Mouse (Mus musculus): ENCODE measurements at regions not wholly inside any gene's neighbourhood (a gene's known extent, or its start where the extent isn't known, plus 50 kb on each side); places are given as distances from the start of the nearest gene placed in this dataset.

- DNase-seq (ENCODE audit: low spot score): peak; percentile 40
Observed at GRCm38 (mm10) chr1:169872865-169873264, 55.6 kb upstream of the Ccdc190 start.

GRCm38 (mm10) chr1:169868636-169869035, 59.8 kb upstream of the Ccdc190 start:
- DNase-seq (ENCODE audit: low spot score): no peak

- no peak for DNase-seq (ENCODE audit: low spot score)
Observed at GRCm38 (mm10) chr1:169867453-169867852, 61.0 kb upstream of the Ccdc190 start.

- no peak for DNase-seq (ENCODE audit: low spot score)
Observed at GRCm38 (mm10) chr1:169866840-169867239, 61.6 kb upstream of the Ccdc190 start.

GRCm38 (mm10) chr1:169859041-169859440, 69.4 kb upstream of the Ccdc190 start:
- DNase-seq (ENCODE audit: low spot score): no peak

GRCm38 (mm10) chr1:169851663-169852062, 76.8 kb upstream of the Ccdc190 start:
- DNase-seq (ENCODE audit: low spot score): peak; percentile 57

GRCm38 (mm10) chr1:169848254-169849015, 80.0 kb upstream of the Ccdc190 start:
- DNase-seq (ENCODE audit: low spot score): no peak

- no peak for DNase-seq (ENCODE audit: low spot score)
Observed at GRCm38 (mm10) chr1:169842490-169842889, 86.0 kb upstream of the Ccdc190 start.

- DNase-seq (ENCODE audit: low spot score): no peak
Observed at GRCm38 (mm10) chr1:169840948-169841347, 87.5 kb upstream of the Ccdc190 start.

- no peak for DNase-seq (ENCODE audit: low spot score)
Observed at GRCm38 (mm10) chr1:169840056-169840728, 88.3 kb upstream of the Ccdc190 start.

GRCm38 (mm10) chr1:169833385-169833784, 85.9 kb upstream of the Rgs4 start:
- DNase-seq (ENCODE audit: low spot score): no peak

- DNase-seq (ENCODE audit: low spot score): no peak
Observed at GRCm38 (mm10) chr1:169831326-169832066, 84.1 kb upstream of the Rgs4 start.

- no peak for DNase-seq (ENCODE audit: low spot score)
Observed at GRCm38 (mm10) chr1:169830596-169830995, 83.2 kb upstream of the Rgs4 start.

GRCm38 (mm10) chr1:169822034-169822433, 74.6 kb upstream of the Rgs4 start:
- no peak for DNase-seq (ENCODE audit: low spot score)

- DNase-seq (ENCODE audit: low spot score): no peak
Observed at GRCm38 (mm10) chr1:169819404-169819949, 72.0 kb upstream of the Rgs4 start.

- no peak for DNase-seq (ENCODE audit: low spot score)
Observed at GRCm38 (mm10) chr1:169816939-169817338, 69.5 kb upstream of the Rgs4 start.

- DNase-seq (ENCODE audit: low spot score): no peak
Observed at GRCm38 (mm10) chr1:169812512-169813101, 65.2 kb upstream of the Rgs4 start.

GRCm38 (mm10) chr1:169803428-169804138, 56.1 kb upstream of the Rgs4 start:
- no peak for DNase-seq (ENCODE audit: low spot score)

GRCm38 (mm10) chr1:169802868-169803267, 55.4 kb upstream of the Rgs4 start:
- DNase-seq (ENCODE audit: low spot score): no peak

GRCm38 (mm10) chr1:169802053-169802830, 54.8 kb upstream of the Rgs4 start:
- DNase-seq (ENCODE audit: low spot score): no peak
